Mouse (Mus musculus) hindbrain, embryonic 14.5 days (tissue): ENCODE data around the gene Gramd1b. TPM values are rescaled to one million over a fixed set of nuclear protein-coding genes. Genes with fewer than 3 reads are reported as not detected.

Experiments used
- ATAC-seq: fragments of 200-750 bp; cut with Nextera tagmentation; 2 replicates; pipeline ENCODE4 v1.8.0; 2017; ENCODE audit warnings: moderate number of reproducible peaks, mild to moderate bottlenecking, moderate TSS enrichment, moderate library complexity; ENCODE audit not compliant: low FRiP score
- DNase-seq: peaks from one replicate; pipeline ENCODE4 v3.0.0-alpha.2; 2015; ENCODE audit warnings: low spot score
- H3K27ac ChIP-seq: fragments of 300-500 bp; sonication (generic); 2 replicates; pipeline ENCODE4 v1.5.1; 2014; ENCODE audit warnings: mild to moderate bottlenecking, moderate library complexity
- H3K27me3 ChIP-seq: fragments of 300-500 bp; sonication (generic); 2 replicates; pipeline ENCODE4 v1.6.1; 2014; ENCODE audit warnings: mild to moderate bottlenecking, low read length, mixed read lengths; ENCODE audit not compliant: control insufficient read depth, insufficient read depth
- H3K36me3 ChIP-seq: fragments of 300-500 bp; sonication (generic); replicated peaks from 2 replicates; pipeline ENCODE4 v1.6.1; 2014; ENCODE audit not compliant: control insufficient read depth, insufficient read depth
- H3K4me1 ChIP-seq: fragments of 300-500 bp; sonication (generic); replicated peaks from 2 replicates; pipeline ENCODE4 v1.6.1; 2014; ENCODE audit warnings: antibody characterized with exemption, low read length, mixed read lengths; ENCODE audit not compliant: control insufficient read depth, insufficient read depth
- H3K4me2 ChIP-seq: fragments of 300-500 bp; sonication (generic); replicated peaks from 2 replicates; pipeline ENCODE4 v1.6.1; 2014; ENCODE audit warnings: mild to moderate bottlenecking, moderate library complexity
- H3K4me3 ChIP-seq: fragments of 300-500 bp; sonication (generic); replicated peaks from 2 replicates; pipeline ENCODE4 v1.5.1; 2014; ENCODE audit warnings: mild to moderate bottlenecking, low read length
- H3K9ac ChIP-seq: fragments of 300-500 bp; sonication (generic); 2 replicates; pipeline ENCODE4 v1.6.1; 2014
- H3K9me3 ChIP-seq: fragments of 300-500 bp; sonication (generic); 2 replicates; pipeline ENCODE4 v1.6.1; 2016; ENCODE audit warnings: low read length; ENCODE audit not compliant: control insufficient read depth
- WGBS: fragments of 180-500 bp; shearing (Covaris S2); extraction: QIAGEN DNeasy Blood & Tissue Kit; methylation state at CpG from one replicate; pipeline ENCODE4 v1.1.7; 2014; 5-methylcytosine and 5-hydroxymethylcytosine counted together
- polyA plus RNA-seq: library from polyadenylated mRNA; unstranded; fragments of >200 nt; fragmentation: Nextera tagmentation; extraction: Ambion mirVana; gene quantifications from 2 replicates; pipeline ENCODE4 v1.2.1, GENCODE M21; 2014

Gramd1b gene
- polyA plus RNA-seq, 1 experiment from 2014 or later = 15.1 TPM

DNA sequence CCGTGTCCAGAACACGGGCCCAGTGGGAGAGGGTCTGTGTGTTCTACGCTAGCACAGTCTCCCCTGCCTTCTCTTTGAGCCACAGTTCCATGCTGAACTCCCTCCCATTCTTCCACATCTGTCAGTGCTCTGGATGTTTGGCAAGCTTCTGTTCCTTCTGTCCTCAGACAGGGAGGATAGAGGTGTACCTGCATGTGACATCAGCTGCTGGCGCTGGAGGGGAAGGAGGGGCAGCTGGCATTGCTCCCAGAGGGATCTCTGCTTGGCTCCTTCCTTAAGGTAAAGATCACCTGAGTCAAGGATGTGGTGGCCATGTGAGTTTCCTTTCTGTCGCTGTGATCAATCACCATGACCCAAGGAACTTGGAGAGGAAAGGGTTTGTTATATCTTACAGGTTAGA lies 129.4 kb downstream of the Gramd1b start:
- H3K9ac ChIP-seq = no peak overlapping the region
- H3K27ac ChIP-seq = no peak overlapping the region
- ATAC-seq (no peak), DNase-seq (no peak)
- H3K36me3 ChIP-seq = no peaks in the 10 kb centered on the region
- WGBS = 93% methylated on average over 5 of the region's 5 CpGs
- H3K4me1 ChIP-seq = peaks cover 5% of the 10 kb centered on the region; the same call in 1 of the 2 replicates
- no peaks in the 10 kb centered on the region for H3K9me3 ChIP-seq
- no peak overlapping the region for H3K4me2 ChIP-seq
- H3K27me3 ChIP-seq = no peaks in the 10 kb centered on the region
- no peak overlapping the region for H3K4me3 ChIP-seq

DNA sequence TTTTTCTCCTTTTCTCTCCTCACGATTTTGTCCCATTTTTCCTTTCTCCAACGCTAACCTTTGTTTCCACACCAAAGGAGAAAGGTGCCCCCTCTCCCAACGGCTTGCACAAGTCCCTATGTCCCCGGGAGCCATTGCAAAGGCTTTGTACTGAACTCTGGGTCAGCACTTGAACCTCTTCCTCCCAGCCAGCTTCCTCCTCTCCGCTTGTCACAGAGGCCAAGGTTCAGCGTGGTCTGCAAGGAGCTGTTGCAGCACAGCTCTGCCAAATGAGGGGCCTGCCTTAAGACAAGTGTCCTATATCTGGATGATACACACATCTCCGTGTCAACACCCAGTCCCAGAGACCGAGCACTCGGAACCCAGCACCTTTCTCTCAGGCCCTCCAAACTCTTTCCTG lies 130.3 kb downstream of the Gramd1b start:
- Histone ChIP-seq H3K9ac (no peak overlapping the region), H3K36me3 (no peaks in the 10 kb centered on the region), H3K9me3 (no peaks in the 10 kb centered on the region), H3K27me3 (no peaks in the 10 kb centered on the region), H3K4me1 (0 out of 2 replicates have a peak, but pooled peaks cover 3% of the 10 kb centered on the region), H3K4me2 (no peak overlapping the region), H3K27ac (no peak overlapping the region), H3K4me3 (no peak overlapping the region)
- DNase-seq = no peak
- 80% methylated on average over 9 of the region's 9 CpGs for WGBS
- no peak for ATAC-seq

DNA sequence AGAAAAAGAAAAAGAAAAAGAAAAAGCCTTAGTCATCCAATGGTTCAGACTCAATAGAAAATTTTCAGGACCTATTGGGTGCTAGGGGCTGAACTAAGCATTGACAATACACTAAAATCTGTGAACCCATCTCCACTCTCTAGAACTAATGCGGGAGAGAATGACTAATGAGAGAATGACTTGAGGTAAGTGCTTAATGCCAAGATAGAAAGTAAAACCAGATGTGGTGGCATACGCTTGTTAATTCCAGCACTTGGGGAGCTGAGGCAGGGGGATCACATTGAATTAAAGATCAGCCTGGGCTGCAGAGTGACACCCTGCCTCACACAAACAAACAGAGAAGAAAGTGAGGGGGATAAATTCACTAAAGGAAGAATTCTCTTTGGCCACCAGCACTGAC lies 131.0 kb downstream of the Gramd1b start:
- H3K27me3 ChIP-seq = no peaks in the 10 kb centered on the region
- 92% methylated on average over 2 of the region's 2 CpGs for WGBS
- no peak for ATAC-seq
- no peak for DNase-seq
- no peak overlapping the region for H3K27ac ChIP-seq
- no peak overlapping the region for H3K9ac ChIP-seq
- H3K9me3 ChIP-seq = no peaks in the 10 kb centered on the region
- H3K4me1 ChIP-seq = 0 out of 2 replicates have a peak, but pooled peaks cover 3% of the 10 kb centered on the region
- H3K4me2 ChIP-seq = no peak overlapping the region
- no peaks in the 10 kb centered on the region for H3K36me3 ChIP-seq
- no peak overlapping the region for H3K4me3 ChIP-seq

DNA sequence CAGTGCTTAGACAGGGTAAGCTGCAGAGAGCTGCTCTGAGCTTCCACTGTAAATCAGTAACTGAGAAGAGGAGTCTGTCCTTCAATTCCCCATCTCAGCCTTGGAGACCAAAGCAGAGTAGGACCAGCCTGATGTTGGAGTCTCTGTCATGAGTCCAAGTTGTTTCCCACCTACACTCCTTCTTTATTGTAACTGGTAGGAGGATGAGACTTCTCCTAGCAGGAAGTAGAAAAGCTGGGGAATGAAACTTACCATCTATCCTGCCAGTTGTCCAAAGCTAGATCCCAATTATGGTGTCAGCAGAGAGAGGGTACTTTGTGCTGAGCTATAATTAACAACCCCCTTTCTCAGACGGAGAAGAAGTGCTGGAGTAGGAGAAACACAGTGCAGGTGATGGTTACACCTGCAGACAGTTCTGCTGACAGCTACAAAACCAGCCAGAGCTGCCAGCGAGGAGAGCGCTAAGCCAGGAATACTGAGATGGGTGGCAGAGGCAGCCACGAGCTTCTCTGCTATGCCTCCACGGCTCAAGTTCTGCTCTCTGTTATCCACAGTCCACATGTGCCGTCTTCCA lies 131.7 kb downstream of the Gramd1b start:
- 87% methylated on average over 6 of the region's 6 CpGs for WGBS
- Histone ChIP-seq H3K36me3 (no peaks in the 10 kb centered on the region), H3K27me3 (no peaks in the 10 kb centered on the region), H3K9ac (no peak overlapping the region), H3K4me1 (0 out of 2 replicates have a peak, but pooled peaks cover 3% of the 10 kb centered on the region), H3K9me3 (no peaks in the 10 kb centered on the region), H3K4me3 (no peak overlapping the region), H3K27ac (no peak overlapping the region), H3K4me2 (no peak overlapping the region)
- no peak for ATAC-seq
- no peak for DNase-seq

DNA sequence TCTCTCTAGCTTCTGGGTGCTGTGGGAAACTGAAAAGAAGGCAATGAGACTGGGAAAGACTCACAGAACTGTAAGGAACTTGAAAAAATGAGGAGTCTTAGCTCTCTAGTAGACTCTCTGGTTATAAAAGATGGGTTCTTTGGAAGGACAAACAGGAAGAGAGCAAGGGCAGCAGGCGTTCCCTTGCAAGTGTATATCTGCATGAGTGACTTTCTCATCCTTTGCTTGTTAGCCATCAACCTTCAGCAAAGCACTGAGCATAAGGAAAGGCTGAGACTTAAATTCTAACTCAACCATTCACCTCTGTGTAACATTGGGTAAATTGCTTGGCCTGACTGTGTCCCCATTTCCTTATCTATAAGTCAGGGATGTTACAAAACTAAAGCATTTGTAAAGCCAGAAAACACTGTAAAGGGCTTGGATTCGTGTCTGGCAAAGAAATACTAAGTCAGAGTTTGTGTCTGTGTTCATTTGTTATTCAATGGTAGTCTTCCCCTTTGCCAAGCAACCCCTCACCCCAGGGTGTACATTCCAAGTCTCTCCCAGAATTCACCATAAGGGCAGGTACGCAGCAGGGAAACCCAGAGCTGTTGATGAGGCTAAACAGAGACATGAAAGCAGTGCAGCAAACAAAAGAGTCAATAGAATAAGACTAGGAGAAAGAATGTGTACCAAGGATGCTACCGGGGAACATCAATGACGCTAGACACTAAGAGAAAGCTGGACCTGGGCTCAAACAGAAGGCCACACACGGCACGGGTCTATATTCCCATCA lies 133.5 kb downstream of the Gramd1b start:
- DNase-seq (no peak), ATAC-seq (no peak)
- no peak overlapping the region for H3K9ac ChIP-seq
- H3K4me1 ChIP-seq = peaks cover 5% of the 10 kb centered on the region; the same call in 1 of the 2 replicates
- WGBS = 54% methylated on average over 7 of the region's 7 CpGs
- H3K9me3 ChIP-seq = no peaks in the 10 kb centered on the region
- no peak overlapping the region; the same call in 1 of the 2 replicates for H3K4me2 ChIP-seq
- no peaks in the 10 kb centered on the region for H3K36me3 ChIP-seq
- H3K4me3 ChIP-seq = no peak overlapping the region
- H3K27ac ChIP-seq = peak overlapping the region; percentile 68
- H3K27me3 ChIP-seq = no peaks in the 10 kb centered on the region

DNA sequence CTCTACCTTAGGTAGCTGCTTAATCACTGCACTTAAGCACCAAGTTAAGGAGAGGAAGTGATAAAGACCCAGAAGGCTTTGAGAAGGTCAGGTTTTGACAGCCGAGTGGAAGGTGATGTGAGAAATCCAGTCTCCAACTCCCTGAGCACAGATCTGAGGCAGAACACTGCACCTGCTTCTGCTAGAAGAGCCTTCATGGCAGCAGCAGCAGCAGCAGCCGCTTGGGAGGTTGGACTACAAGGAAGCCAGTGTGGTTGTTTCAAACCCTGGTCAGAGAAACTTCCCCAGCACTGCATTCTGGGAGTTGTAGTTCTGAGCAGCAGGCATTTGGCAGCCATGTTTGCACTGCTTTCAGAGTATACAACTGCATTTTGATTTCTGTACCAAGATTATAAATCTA lies 134.1 kb downstream of the Gramd1b start:
- DNase-seq = peak; percentile 86
- Histone ChIP-seq H3K9me3 (no peaks in the 10 kb centered on the region), H3K4me3 (peak overlapping the region; percentile 12), H3K4me1 (peaks cover 10% of the 10 kb centered on the region), H3K9ac (peak overlapping the region; percentile 31; the same call in 1 of the 2 replicates), H3K4me2 (peak overlapping the region; percentile 41), H3K27me3 (no peaks in the 10 kb centered on the region), H3K27ac (peak overlapping the region; percentile 68), H3K36me3 (no peaks in the 10 kb centered on the region)
- WGBS = 28% methylated on average over 2 of the region's 2 CpGs
- peak; percentile 77 for ATAC-seq

DNA sequence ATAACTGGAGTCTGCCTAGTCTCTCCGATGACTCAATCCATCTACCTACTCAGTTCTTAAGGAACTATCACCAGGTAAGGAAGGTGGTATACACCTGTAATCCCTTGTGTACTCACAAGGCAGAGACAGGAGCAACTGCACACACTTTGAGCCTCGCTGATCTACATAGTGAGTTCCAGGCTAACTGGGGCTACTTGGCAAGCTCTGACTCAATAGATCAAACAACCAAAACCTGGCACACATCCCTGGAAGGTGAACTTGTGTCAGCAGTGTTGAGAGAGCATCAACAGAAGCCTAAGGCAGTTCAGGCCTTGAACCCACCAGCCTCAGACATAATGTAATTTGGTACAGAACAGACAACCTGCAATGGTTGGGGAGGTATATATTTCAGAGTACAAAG lies 135.0 kb downstream of the Gramd1b start:
- 89% methylated on average over 2 of the region's 2 CpGs for WGBS
- no peak for DNase-seq
- Histone ChIP-seq H3K27ac (no peak overlapping the region), H3K9me3 (no peaks in the 10 kb centered on the region), H3K4me2 (no peak overlapping the region), H3K4me1 (peaks cover 19% of the 10 kb centered on the region), H3K4me3 (no peak overlapping the region), H3K36me3 (no peaks in the 10 kb centered on the region), H3K9ac (no peak overlapping the region), H3K27me3 (no peaks in the 10 kb centered on the region)
- ATAC-seq = no peak

DNA sequence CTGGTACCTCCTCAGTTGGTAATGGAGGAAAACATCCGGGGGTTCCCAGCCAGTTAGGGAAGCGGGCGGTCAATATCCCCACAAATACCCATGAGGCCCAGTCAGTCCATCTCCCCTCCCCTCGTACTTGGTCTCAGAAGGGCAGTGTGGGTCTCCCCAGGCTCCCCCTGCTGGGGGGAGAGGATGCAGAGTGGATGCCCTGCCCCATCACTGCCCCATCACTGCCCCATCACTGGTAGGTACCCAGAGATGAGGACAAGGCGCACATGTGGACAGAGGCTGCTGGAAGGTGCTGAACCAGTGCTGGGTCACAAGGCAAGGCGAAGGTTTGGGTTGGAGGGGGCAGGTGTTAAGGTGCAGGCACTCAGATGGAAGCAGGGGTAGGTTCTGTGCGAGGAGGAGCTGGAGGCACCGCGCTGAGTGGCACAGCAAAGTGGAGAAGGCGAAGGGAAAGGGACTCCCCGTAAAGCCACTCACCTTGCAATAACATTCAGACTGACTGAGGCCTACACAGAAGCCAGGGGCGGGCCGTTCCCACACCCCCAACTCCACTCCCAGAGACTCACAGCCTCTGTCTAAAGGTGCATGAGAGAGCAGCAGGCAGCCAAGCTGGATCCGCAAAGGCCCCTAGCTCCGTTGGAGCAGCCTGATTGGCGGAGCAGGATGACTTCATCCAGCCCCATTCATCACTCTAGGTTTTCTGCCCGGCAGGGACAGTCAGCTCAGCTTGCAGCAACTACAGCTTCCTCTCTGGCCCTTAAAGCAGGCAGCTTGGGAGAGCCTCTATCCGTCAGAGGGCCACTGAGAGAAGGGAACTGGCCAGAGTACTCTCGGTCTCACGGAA lies 139.1 kb downstream of the Gramd1b start:
- WGBS = 17% methylated on average over 20 of the region's 20 CpGs
- Histone ChIP-seq H3K9me3 (no peaks in the 10 kb centered on the region), H3K4me3 (peak overlapping the region; percentile 13; the same call in 1 of the 2 replicates), H3K27me3 (no peaks in the 10 kb centered on the region), H3K4me2 (peak overlapping the region; percentile 46), H3K4me1 (peaks cover 22% of the 10 kb centered on the region), H3K27ac (peak overlapping the region; percentile 89), H3K9ac (peak overlapping the region; percentile 55), H3K36me3 (no peaks in the 10 kb centered on the region)
- peak; percentile 92 for ATAC-seq
- peak; percentile 83 for DNase-seq

DNA sequence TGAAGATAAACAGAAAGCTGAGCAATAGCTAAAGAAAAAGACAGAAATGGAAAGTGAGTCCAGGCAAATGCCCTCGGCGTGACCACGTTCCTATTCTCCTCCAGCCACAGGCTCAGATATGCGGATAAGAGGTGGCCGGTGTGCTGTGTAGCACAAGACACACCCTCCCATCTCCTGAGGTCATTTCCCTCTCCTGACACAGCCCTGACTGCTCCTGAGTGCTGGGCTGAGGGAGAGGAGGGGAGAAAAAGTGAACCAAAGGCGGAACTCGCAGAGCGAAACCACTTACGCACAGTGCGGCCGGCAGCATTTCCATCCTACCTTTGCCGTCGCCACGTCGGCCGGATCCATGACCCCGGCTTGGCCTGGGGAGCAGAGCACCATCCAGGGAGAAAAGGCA lies 139.8 kb downstream of the Gramd1b start:
- Histone ChIP-seq H3K9me3 (no peaks in the 10 kb centered on the region), H3K27me3 (no peaks in the 10 kb centered on the region), H3K36me3 (no peaks in the 10 kb centered on the region), H3K9ac (peak overlapping the region; percentile 55; the same call in 1 of the 2 replicates), H3K4me2 (peak overlapping the region; percentile 46), H3K27ac (peak overlapping the region; percentile 89), H3K4me1 (peaks cover 18% of the 10 kb centered on the region), H3K4me3 (no peak overlapping the region)
- 63% methylated on average over 17 of the region's 17 CpGs for WGBS
- no peak for DNase-seq
- 0 out of 2 replicates have a peak, but pooled peaks have one; percentile 17 for ATAC-seq
